Mouse (Mus musculus): Measurements from ENCODE around the gene Cdk14.
"Not testable (repeated sequence)": the region's sequence is repeated elsewhere in the genome, so short reads cannot be mapped to it uniquely, and the experiment has no call there.

Cdk14 gene

DNA sequence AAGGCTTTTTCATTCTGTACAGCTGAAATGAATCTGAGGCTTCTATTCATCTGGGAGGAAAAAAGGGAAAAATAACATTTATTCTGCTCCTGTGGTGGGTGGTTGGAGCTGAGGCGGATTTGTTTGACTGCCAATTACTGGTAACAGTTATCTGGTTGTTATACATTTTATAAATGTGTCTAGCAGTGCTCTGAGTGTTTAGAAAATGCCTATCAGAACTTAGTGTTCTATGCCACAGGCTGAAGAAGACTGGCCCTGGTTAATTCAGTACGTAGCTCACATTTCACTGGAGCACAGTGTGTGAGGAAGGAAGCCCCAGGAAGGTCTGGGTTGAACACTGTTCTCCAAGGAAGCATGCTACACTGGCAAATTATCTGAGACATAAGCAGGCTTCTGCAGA is 429.1 kb downstream of the Cdk14 start:
- no peak for DNase-seq (ENCODE audit: low spot score in 2 of 2)

- DNase-seq (ENCODE audit: low spot score in 2 of 2) = no peak
These were observed 429.9 kb downstream of the Cdk14 start for GRCm38 (mm10) chr5:4990237-4990636.

DNA sequence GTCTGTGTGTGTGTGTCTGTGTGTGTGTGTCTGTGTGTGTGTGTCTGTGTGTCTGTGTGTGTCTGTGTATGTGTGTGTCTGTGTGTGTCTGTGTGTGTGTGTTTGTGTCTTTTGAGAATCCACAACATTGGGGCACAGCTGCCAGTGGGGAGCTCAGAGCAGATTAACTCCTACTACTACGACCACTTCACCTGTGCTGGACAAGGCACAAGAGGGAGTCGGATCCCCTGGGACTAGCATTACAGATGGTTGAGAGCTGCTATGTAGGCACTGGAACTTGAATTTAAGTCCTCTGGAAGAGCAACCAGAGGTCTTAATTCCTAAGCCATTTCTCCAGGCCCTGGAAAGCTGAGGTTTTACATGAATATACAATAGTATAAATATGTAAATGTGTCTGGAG is 433.9 kb downstream of the Cdk14 start:
- no peak for DNase-seq (ENCODE audit: low spot score in 2 of 2)

GRCm38 (mm10) chr5:4979551-4979950 is 440.6 kb downstream of the Cdk14 start:
- DNase-seq (ENCODE audit: low spot score in 2 of 2) = no peak

GRCm38 (mm10) chr5:4973408-4973807 is 446.7 kb downstream of the Cdk14 start:
- no peak for DNase-seq (ENCODE audit: low spot score in 2 of 2)

- peak in 1 of 2 experiments; percentile 7 for DNase-seq (ENCODE audit: low spot score in 2 of 2)
These were observed 458.0 kb downstream of the Cdk14 start for GRCm38 (mm10) chr5:4962063-4962610.

- DNase-seq (ENCODE audit: low spot score in 2 of 2) = no peak
These were observed 458.5 kb downstream of the Cdk14 start for GRCm38 (mm10) chr5:4961636-4962035.

DNA sequence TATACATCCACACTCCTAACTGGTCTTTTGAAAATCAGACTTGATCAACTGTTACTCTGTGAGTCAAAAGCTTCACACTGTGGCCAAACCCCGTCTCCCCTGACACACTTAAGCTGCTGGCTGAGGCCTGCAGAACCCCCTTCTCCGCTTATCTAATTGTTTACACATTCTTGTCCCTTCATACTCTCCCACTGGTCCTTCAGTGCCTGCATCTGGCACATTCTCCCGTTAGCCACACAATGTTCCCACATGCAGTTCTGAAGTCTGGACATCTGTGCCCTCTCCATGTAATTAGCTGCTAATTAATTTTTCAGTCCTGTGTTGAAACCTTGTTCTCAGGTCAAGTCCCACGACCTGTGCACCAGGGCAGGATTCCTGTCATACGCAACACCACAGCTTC is 460.7 kb downstream of the Cdk14 start:
- no peak for DNase-seq (ENCODE audit: low spot score in 2 of 2)

DNA sequence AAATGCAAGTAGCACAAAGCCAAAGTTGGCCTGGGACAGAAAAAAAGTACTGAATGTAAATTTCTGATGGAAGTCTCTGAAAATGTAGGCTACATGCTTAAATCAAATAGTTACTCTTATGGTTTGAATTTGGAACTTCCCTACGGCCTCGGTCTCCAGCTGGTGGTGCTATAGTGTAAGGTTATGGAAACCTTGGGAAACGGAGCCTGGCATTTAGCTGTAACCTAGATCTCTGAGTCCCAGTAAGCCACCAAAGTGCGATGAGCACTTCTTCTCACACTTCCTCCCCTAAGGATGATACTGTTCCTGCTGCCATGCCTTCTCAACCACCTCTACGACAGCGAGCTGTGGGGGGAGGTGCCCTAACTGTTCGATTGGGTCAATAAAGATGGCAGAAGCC is 464.1 kb downstream of the Cdk14 start:
- DNase-seq (ENCODE audit: low spot score in 2 of 2) = no peak

- no peak for DNase-seq (ENCODE audit: low spot score in 2 of 2)
These were observed 464.7 kb downstream of the Cdk14 start for GRCm38 (mm10) chr5:4955392-4955791.

DNA sequence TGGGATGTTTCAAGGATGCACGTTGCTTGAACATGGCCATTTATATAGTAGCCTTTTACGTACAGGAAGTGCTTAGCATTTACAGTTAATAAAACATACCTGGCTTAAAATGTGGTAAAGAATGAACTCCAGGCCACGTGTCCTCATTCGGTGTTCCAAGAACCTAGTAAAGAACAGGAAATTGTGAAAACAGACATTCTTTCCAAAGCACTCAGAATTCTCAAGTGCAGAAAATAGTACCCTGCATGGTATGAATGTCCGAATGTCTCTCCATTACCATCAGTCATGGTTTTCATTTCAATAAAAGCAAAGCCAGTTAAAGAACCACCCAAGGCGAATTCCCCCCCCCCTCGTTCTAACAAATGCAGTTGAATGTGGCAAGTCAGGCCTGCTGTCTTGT is 470.7 kb downstream of the Cdk14 start:
- no peak for DNase-seq (ENCODE audit: low spot score in 2 of 2)

- DNase-seq (ENCODE audit: low spot score in 2 of 2) = no peak
These were observed 471.8 kb downstream of the Cdk14 start for GRCm38 (mm10) chr5:4948090-4948954.

GRCm38 (mm10) chr5:4935131-4935530 is 485.0 kb downstream of the Cdk14 start:
- DNase-seq (ENCODE audit: low spot score in 2 of 2) = no peak

DNA sequence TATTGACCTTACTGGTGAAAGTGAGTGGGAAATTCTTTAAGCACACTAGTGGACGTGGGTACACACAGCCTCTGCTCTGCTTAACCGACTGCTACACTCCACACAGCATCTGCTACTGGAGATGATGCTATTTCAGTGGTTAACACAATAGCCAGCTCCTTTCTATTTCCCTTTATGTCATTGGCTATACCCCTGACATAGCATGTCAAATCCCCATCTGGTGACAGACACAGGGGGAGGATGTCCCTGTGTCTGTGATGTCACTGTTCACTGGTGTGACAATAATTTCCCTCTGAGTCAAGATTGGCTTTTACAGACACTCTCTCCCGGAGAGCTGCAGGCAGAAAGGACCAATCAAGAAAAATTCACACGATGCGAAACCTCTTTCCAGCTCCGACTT is 485.6 kb downstream of the Cdk14 start:
- no peak for DNase-seq (ENCODE audit: low spot score in 2 of 2)

DNA sequence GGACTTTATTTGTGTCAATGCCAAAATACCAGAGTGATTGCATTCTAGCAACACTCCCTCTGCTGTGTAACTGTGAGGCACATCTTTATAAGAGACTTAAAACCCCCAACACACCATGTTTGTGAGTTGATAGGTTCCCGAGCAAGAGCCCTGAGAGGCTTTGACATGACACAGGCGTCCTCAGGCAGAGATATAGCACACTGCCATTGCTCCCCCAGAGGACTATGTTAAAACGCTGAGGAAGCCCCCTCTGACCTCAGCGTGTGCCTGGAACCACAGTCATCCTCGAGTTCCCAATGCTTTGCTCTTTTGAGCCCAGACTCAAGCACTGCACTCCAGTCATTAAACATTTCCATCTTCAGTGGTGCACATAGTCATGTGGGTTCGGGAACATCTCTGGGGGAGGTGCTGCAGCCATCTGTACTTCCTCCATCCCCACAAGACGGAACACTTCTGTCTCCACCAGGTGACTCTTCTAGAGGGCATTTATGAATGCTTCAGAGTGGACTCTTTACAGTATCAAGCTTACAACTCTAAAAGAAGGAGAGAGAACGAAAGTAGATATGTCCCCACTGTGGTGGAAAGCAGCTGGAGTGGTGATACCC is 488.5 kb downstream of the Cdk14 start:
- DNase-seq (ENCODE audit: low spot score in 2 of 2) = no peak

DNA sequence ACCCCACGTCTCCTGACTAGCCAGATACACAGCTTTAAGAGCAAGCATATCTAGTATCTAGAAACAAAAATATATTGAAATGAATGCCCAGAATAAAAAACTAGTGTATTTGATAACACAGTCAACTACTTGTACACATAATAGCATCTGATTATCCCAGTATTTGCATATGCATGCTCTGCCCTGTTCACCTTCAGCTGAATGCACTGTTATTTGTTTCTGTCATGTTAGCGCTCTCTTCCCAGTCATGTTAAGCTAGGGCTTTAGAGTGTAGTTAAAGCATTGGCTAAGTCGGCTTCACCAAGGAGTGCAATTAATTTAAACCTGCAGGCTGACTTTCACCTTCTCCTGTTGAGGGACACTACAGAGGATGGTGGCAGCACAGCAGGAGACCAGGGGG is 490.5 kb downstream of the Cdk14 start:
- no peak for DNase-seq (ENCODE audit: low spot score in 2 of 2)

- DNase-seq (ENCODE audit: low spot score in 2 of 2) = no peak
These were observed 495.2 kb downstream of the Cdk14 start for GRCm38 (mm10) chr5:4924866-4925265.

GRCm38 (mm10) chr5:4918376-4918775 is 501.7 kb downstream of the Cdk14 start:
- DNase-seq (ENCODE audit: low spot score in 2 of 2) = peak in 1 of 2 experiments; percentile 16

GRCm38 (mm10) chr5:4917743-4918142 is 502.4 kb downstream of the Cdk14 start:
- DNase-seq (ENCODE audit: low spot score in 2 of 2) = no peak

DNA sequence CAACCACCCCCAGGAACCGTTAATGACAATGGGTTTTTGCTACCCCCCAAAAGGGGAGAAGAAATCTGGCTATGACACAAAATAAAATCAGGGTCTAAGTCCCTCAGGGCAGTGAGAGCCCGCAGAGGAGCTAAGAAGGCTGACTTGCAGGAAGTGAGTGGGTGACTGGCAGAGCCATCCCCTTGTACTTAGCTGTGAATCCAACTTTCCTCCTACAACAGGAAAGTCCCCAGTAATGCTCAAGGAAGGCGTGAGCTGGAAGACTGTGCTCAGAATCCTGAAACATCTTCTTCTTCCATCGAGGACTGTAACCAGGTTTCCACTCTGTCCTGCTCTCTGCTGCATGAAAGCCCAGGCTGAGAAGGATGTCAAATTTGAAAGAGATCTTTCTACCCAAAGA is 502.8 kb downstream of the Cdk14 start:
- DNase-seq (ENCODE audit: low spot score in 2 of 2) = no peak

DNA sequence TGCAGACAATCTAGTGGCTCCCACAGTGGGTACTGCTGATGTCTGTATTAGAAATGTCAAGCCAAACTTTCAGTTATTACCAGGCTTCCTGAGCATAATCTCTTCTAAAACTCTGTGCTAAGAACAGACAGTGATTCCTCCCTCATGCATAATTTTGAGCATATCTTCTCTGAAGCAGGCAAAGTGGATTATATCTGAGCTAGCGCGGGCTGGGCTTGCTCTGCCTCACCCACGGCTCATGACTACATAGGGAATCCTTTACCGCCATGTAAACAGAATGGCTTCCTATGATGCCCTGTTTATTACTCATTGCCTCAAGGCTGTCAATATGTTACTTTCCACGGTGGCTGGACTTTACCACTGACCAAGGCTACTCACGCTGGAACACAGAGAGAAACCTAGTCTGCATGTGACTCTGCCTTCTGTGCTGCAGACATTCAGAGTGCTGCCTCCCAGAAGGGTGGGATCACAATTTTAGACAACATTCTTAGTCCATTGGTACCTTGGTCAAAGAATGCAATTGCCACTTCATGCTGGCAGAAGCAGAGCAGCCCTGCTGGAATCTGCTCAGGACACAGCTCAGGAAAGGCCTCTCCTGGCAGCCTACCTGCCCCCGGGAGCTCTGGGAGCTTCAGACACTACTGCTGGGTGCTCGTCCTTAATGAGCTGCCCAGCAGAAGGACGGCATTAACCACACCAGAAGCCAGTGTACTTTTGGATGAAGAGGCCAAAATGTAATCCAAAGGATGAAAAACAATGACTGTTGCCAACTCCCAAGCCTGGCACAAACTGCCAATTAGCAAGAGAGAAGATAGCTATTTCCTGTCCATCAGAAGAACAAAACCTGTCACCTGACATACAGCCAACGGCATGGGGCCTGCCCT is 503.5 kb downstream of the Cdk14 start:
- no peak for DNase-seq (ENCODE audit: low spot score in 2 of 2)

DNA sequence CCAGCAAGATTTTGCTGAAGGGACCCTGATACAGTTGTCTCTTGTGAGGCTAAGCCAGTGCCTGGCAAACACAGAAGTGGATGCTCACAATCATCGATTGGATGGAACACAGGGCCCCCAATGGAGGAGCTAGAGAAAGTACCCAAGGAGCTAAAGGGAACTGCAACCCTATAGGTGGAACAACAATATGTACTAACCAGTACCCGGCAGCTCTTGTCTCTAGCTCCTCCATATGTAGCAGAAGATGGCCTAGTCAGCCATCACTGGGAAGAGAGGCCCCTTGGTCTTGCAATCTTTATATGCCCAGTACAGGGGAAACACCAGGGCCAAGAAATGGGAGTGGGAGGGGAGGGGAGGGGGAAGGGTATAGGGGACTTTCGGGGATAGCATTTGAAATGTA is 515.2 kb downstream of the Cdk14 start:
- not testable (repeated sequence) for DNase-seq (ENCODE audit: low spot score in 2 of 2)

All from spleen, postnatal 14 days (tissue).